Comparison of ENCODE assay signal across 10 mouse cellular contexts in the genomic region with DNA sequence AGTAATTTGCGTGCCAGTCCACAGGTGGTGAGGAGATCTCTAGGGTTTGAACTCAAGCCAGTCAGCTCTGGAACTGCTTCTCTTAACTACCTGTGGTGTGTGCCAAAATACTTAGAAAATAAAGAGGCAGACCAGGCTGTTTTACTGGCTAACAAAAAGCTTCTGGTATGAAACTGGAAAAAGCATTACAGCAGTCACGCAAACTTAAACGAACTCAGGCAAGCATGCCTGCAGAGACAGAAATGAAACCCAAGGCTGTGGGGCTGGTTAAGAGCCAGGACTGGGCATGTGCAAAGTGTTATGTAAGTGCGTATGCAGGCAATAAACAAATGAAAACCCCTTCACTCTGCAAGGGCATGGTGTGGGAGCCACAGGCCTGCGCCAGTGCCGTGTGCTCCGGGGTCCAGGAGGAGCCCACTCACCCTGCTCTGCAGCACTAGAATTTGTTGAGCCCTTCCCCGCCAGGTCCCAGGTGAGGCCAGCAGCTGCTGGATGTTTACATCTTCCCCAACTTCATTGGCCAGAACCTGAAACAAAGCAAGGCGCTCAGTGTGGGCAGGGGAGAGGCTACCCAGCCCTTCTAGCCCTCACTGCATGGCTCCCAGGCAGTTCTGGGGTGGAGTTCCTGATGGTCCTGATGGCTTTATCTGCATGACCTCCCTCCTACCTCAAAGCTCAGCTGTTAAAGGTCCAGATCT. TPM values are rescaled to one million over a fixed set of nuclear protein-coding genes. Genes with fewer than 3 reads are reported as not detected.
DNase-seq lines count a peak whose midpoint lies in the region; ATAC-seq lines count a peak whose summit lies in the region.
"Had no signal": no experiment of that assay in that cellular context is flagged by ENCODE, and none has a peak within 500 bp of the region (broad histone marks: within the 10 kb centered on the region; RNA-seq: fewer than 3 reads in every experiment).

No protein-coding gene starts in this region.

- H3K27me3 ChIP-seq in forebrain, embryonic 16.5 days (replicated peaks; ENCODE audit: control insufficient read depth, insufficient read depth, low read length) = no peaks in the 10 kb centered on the region
- H3K27me3 ChIP-seq in forebrain, embryonic 10.5 days (ENCODE audit: poor library complexity, severe bottlenecking) = no peaks in the 10 kb centered on the region
- no peaks in the 10 kb centered on the region for H3K27me3 ChIP-seq in midbrain, embryonic 10.5 days (ENCODE audit: low read depth, poor library complexity, severe bottlenecking)
- H3K27me3 ChIP-seq in midbrain, embryonic 13.5 days = no peaks in the 10 kb centered on the region
- H3K27me3 ChIP-seq in stomach, embryonic 14.5 days (ENCODE audit: control insufficient read depth, insufficient read depth, low read length) = no peaks in the 10 kb centered on the region
- no peaks in the 10 kb centered on the region for H3K27me3 ChIP-seq in intestine, embryonic 15.5 days (replicated peaks)
- H3K27me3 ChIP-seq: liver, embryonic 15.5 days had no signal

- H3K9me3 ChIP-seq in forebrain, embryonic 16.5 days (ENCODE audit: control insufficient read depth, low read length) = no peaks in the 10 kb centered on the region
- H3K9me3 ChIP-seq in forebrain, embryonic 10.5 days = no peaks in the 10 kb centered on the region
- no peaks in the 10 kb centered on the region for H3K9me3 ChIP-seq in midbrain, embryonic 10.5 days (replicated peaks)
- no peaks in the 10 kb centered on the region for H3K9me3 ChIP-seq in midbrain, embryonic 13.5 days
- H3K9me3 ChIP-seq in stomach, embryonic 14.5 days (ENCODE audit: control insufficient read depth, low read depth, low read length) = no peaks in the 10 kb centered on the region
- H3K9me3 ChIP-seq in intestine, embryonic 15.5 days = no peaks in the 10 kb centered on the region
- H3K9me3 ChIP-seq: heart, embryonic 15.5 days; liver, embryonic 15.5 days had no signal

- no peak for ATAC-seq in forebrain, embryonic 16.5 days
- no peak for ATAC-seq in midbrain, embryonic 13.5 days
- no peak; the same call in 1 of the 2 replicates for ATAC-seq in stomach, embryonic 14.5 days (ENCODE audit: insufficient number of reproducible peaks, insufficient read depth, low FRiP score, low read depth)
- no peak for ATAC-seq in intestine, embryonic 15.5 days

- peak overlapping the region; percentile 29; the same call in 1 of the 2 replicates for H3K27ac ChIP-seq in forebrain, embryonic 16.5 days (ENCODE audit: low read length)
- no peak overlapping the region for H3K27ac ChIP-seq in forebrain, embryonic 10.5 days
- H3K27ac ChIP-seq in midbrain, embryonic 10.5 days (replicated peaks) = 0 out of 2 replicates have a peak overlapping the region, but pooled peaks have one; percentile 13
- H3K27ac ChIP-seq in midbrain, embryonic 13.5 days = no peak overlapping the region
- H3K27ac ChIP-seq in stomach, embryonic 14.5 days (ENCODE audit: low read length) = peak overlapping the region; percentile 33; the same call in 1 of the 2 replicates
- H3K27ac ChIP-seq in intestine, embryonic 15.5 days = no peak overlapping the region
- H3K27ac ChIP-seq: heart, embryonic 15.5 days; liver, embryonic 15.5 days had no signal

- H3K9ac ChIP-seq in forebrain, embryonic 16.5 days (replicated peaks; ENCODE audit: low read depth, low read length) = no peak overlapping the region
- no peak overlapping the region for H3K9ac ChIP-seq in midbrain, embryonic 13.5 days (replicated peaks)
- H3K9ac ChIP-seq in stomach, embryonic 14.5 days (replicated peaks; ENCODE audit: low read depth, low read length) = no peak overlapping the region
- no peak overlapping the region for H3K9ac ChIP-seq in intestine, embryonic 15.5 days
- H3K9ac ChIP-seq: heart, embryonic 15.5 days; liver, embryonic 15.5 days had no signal

- peaks cover 27% of the 10 kb centered on the region for H3K4me1 ChIP-seq in forebrain, embryonic 16.5 days (replicated peaks; ENCODE audit: control insufficient read depth, insufficient read depth, low read length)
- no peaks in the 10 kb centered on the region for H3K4me1 ChIP-seq in forebrain, embryonic 10.5 days
- peaks cover 4% of the 10 kb centered on the region; the same call in 1 of the 2 replicates for H3K4me1 ChIP-seq in midbrain, embryonic 10.5 days
- H3K4me1 ChIP-seq in midbrain, embryonic 13.5 days (replicated peaks) = peaks cover 14% of the 10 kb centered on the region
- 0 out of 2 replicates have a peak, but pooled peaks cover 5% of the 10 kb centered on the region for H3K4me1 ChIP-seq in stomach, embryonic 14.5 days (ENCODE audit: control insufficient read depth, insufficient read depth, low read length)
- 0 out of 2 replicates have a peak, but pooled peaks cover 3% of the 10 kb centered on the region for H3K4me1 ChIP-seq in intestine, embryonic 15.5 days (replicated peaks)
- H3K4me1 ChIP-seq: liver, embryonic 15.5 days had no signal

- no peak for DNase-seq in forebrain, embryonic 10.5 days (ENCODE audit: extremely low spot score, low spot score)
- DNase-seq in midbrain, embryonic 10.5 days (ENCODE audit: low spot score) = no peak
- peak; percentile 69 for DNase-seq in gastrocnemius, postnatal 25 days
- DNase-seq in left cerebral cortex, adult 8-10 months (ENCODE audit: low spot score in 2 of 2) = no peak

- no peaks in the 10 kb centered on the region for H3K36me3 ChIP-seq in forebrain, embryonic 16.5 days (ENCODE audit: control insufficient read depth, insufficient read depth)
- H3K36me3 ChIP-seq in forebrain, embryonic 10.5 days (replicated peaks) = no peaks in the 10 kb centered on the region
- H3K36me3 ChIP-seq in midbrain, embryonic 10.5 days = no peaks in the 10 kb centered on the region
- H3K36me3 ChIP-seq in midbrain, embryonic 13.5 days = no peaks in the 10 kb centered on the region
- no peaks in the 10 kb centered on the region for H3K36me3 ChIP-seq in stomach, embryonic 14.5 days (ENCODE audit: control insufficient read depth, insufficient read depth, low read length)
- H3K36me3 ChIP-seq in intestine, embryonic 15.5 days = no peaks in the 10 kb centered on the region
- H3K36me3 ChIP-seq: heart, embryonic 15.5 days; liver, embryonic 15.5 days had no signal

- no peak overlapping the region for H3K4me2 ChIP-seq in forebrain, embryonic 16.5 days (ENCODE audit: low read length)
- H3K4me2 ChIP-seq in midbrain, embryonic 13.5 days (replicated peaks) = no peak overlapping the region
- no peak overlapping the region for H3K4me2 ChIP-seq in stomach, embryonic 14.5 days (replicated peaks; ENCODE audit: low read depth, low read length)
- H3K4me2 ChIP-seq in intestine, embryonic 15.5 days (replicated peaks) = no peak overlapping the region
- H3K4me2 ChIP-seq: heart, embryonic 15.5 days; liver, embryonic 15.5 days had no signal

- H3K4me3 ChIP-seq in forebrain, embryonic 16.5 days (replicated peaks; ENCODE audit: low read length) = no peak overlapping the region
- no peak overlapping the region for H3K4me3 ChIP-seq in forebrain, embryonic 10.5 days
- no peak overlapping the region for H3K4me3 ChIP-seq in midbrain, embryonic 10.5 days
- no peak overlapping the region for H3K4me3 ChIP-seq in midbrain, embryonic 13.5 days (replicated peaks)
- no peak overlapping the region for H3K4me3 ChIP-seq in stomach, embryonic 14.5 days (ENCODE audit: low read depth, low read length)
- H3K4me3 ChIP-seq in intestine, embryonic 15.5 days (replicated peaks) = no peak overlapping the region
- H3K4me3 ChIP-seq: heart, embryonic 15.5 days; liver, embryonic 15.5 days had no signal

- 73% methylated on average over 9 of the region's 9 CpGs for WGBS in forebrain, embryonic 16.5 days
- 83% methylated on average over 9 of the region's 9 CpGs for WGBS in forebrain, embryonic 10.5 days
- 84% methylated on average over 9 of the region's 9 CpGs for WGBS in midbrain, embryonic 10.5 days
- WGBS in midbrain, embryonic 13.5 days = 86% methylated on average over 9 of the region's 9 CpGs
- WGBS in stomach, embryonic 14.5 days = 41% methylated on average over 9 of the region's 9 CpGs
- WGBS in intestine, embryonic 15.5 days = 43% methylated on average over 9 of the region's 9 CpGs

RNA-seq across cellular contexts. Expression of a gene that starts 20.0 kb away (rescaled TPM):
- polyA plus RNA-seq in forebrain, embryonic 16.5 days (2015; fragmentation: Nextera tagmentation; extraction: Ambion mirVana) = 2.8 and 4.2 TPM in 2 replicates
- 2.6 and 2.7 TPM in 2 replicates for polyA plus RNA-seq in forebrain, embryonic 10.5 days (2016; fragmentation: Nextera tagmentation; extraction: Ambion mirVana)
- 2.4 and 2.9 TPM in 2 replicates for polyA plus RNA-seq in midbrain, embryonic 10.5 days (2016; fragmentation: Nextera tagmentation; extraction: Ambion mirVana)
- 2.8 and 5.0 TPM in 2 replicates for polyA plus RNA-seq in midbrain, embryonic 13.5 days (2015; fragmentation: Nextera tagmentation; extraction: Ambion mirVana)
- total RNA-seq in gastrocnemius, postnatal 25 days (2021) = under 1 TPM; 0.32 to 0.46 TPM
- 1.4 TPM in 2 replicates for polyA plus RNA-seq in stomach, embryonic 14.5 days (2014; fragmentation: Nextera tagmentation; extraction: Ambion mirVana)
- 1.1 and 1.3 TPM in 2 replicates for polyA plus RNA-seq in intestine, embryonic 15.5 days (2015; fragmentation: Nextera tagmentation; extraction: Ambion mirVana)
- 1 to 10 TPM; 6.1 to 7.6 (median 6.5) TPM for total RNA-seq in left cerebral cortex, adult 8-10 months (2022)
- polyA plus RNA-seq: heart, embryonic 15.5 days; liver, embryonic 15.5 days had no signal

RNA-seq across cellular contexts. Expression of a gene that starts 26.9 kb away (rescaled TPM):
- not detected in 2 replicates for polyA plus RNA-seq in forebrain, embryonic 16.5 days (2015; fragmentation: Nextera tagmentation; extraction: Ambion mirVana)
- polyA plus RNA-seq in forebrain, embryonic 10.5 days (2016; fragmentation: Nextera tagmentation; extraction: Ambion mirVana) = not detected in 2 replicates
- not detected in 2 replicates for polyA plus RNA-seq in midbrain, embryonic 10.5 days (2016; fragmentation: Nextera tagmentation; extraction: Ambion mirVana)
- polyA plus RNA-seq in midbrain, embryonic 13.5 days (2015; fragmentation: Nextera tagmentation; extraction: Ambion mirVana) = 0.24 TPM in 1 of 2 replicates, not detected in the other
- total RNA-seq in gastrocnemius, postnatal 25 days (2021) = 100 to 1,000 TPM; 193 to 201 TPM
- 0.78 and 1.1 TPM in 2 replicates for polyA plus RNA-seq in stomach, embryonic 14.5 days (2014; fragmentation: Nextera tagmentation; extraction: Ambion mirVana)
- polyA plus RNA-seq in intestine, embryonic 15.5 days (2015; fragmentation: Nextera tagmentation; extraction: Ambion mirVana) = 1.1 and 1.5 TPM in 2 replicates
- 10 to 100 TPM; 18.6 to 24.6 (median 23.2) TPM for total RNA-seq in left cerebral cortex, adult 8-10 months (2022)

RNA-seq across cellular contexts. Expression of a gene that starts 38.9 kb away (rescaled TPM):
- 109 and 116 TPM in 2 replicates for polyA plus RNA-seq in forebrain, embryonic 16.5 days (2015; fragmentation: Nextera tagmentation; extraction: Ambion mirVana)
- polyA plus RNA-seq in forebrain, embryonic 10.5 days (2016; fragmentation: Nextera tagmentation; extraction: Ambion mirVana) = 229 and 238 TPM in 2 replicates
- polyA plus RNA-seq in midbrain, embryonic 10.5 days (2016; fragmentation: Nextera tagmentation; extraction: Ambion mirVana) = 207 and 245 TPM in 2 replicates
- polyA plus RNA-seq in midbrain, embryonic 13.5 days (2015; fragmentation: Nextera tagmentation; extraction: Ambion mirVana) = 146 TPM in 2 replicates
- total RNA-seq in gastrocnemius, postnatal 25 days (2021) = 100 to 1,000 TPM; 110 to 115 TPM
- 289 and 309 TPM in 2 replicates for polyA plus RNA-seq in stomach, embryonic 14.5 days (2014; fragmentation: Nextera tagmentation; extraction: Ambion mirVana)
- polyA plus RNA-seq in intestine, embryonic 15.5 days (2015; fragmentation: Nextera tagmentation; extraction: Ambion mirVana) = 169 and 174 TPM in 2 replicates
- 100 to 1,000 TPM in 1 of 4 experiments, 10 to 100 TPM in 3; 86.5 to 102 (median 89.7) TPM for total RNA-seq in left cerebral cortex, adult 8-10 months (2022)

RNA-seq across cellular contexts. Expression of a gene that starts 41.8 kb away (rescaled TPM):
- polyA plus RNA-seq in forebrain, embryonic 16.5 days (2015; fragmentation: Nextera tagmentation; extraction: Ambion mirVana) = 0.80 and 1.1 TPM in 2 replicates
- polyA plus RNA-seq in forebrain, embryonic 10.5 days (2016; fragmentation: Nextera tagmentation; extraction: Ambion mirVana) = 0.12 TPM in 1 of 2 replicates, not detected in the other
- 0.15 and 0.16 TPM in 2 replicates for polyA plus RNA-seq in midbrain, embryonic 10.5 days (2016; fragmentation: Nextera tagmentation; extraction: Ambion mirVana)
- polyA plus RNA-seq in midbrain, embryonic 13.5 days (2015; fragmentation: Nextera tagmentation; extraction: Ambion mirVana) = 0.43 and 0.69 TPM in 2 replicates
- total RNA-seq in gastrocnemius, postnatal 25 days (2021) = 100 to 1,000 TPM; 116 to 215 TPM
- 0.17 and 0.57 TPM in 2 replicates for polyA plus RNA-seq in stomach, embryonic 14.5 days (2014; fragmentation: Nextera tagmentation; extraction: Ambion mirVana)
- polyA plus RNA-seq in intestine, embryonic 15.5 days (2015; fragmentation: Nextera tagmentation; extraction: Ambion mirVana) = 0.29 and 0.39 TPM in 2 replicates
- 10 to 100 TPM in 1 of 4 experiments, 1 to 10 TPM in 3; 7.6 to 10.9 (median 8.8) TPM for total RNA-seq in left cerebral cortex, adult 8-10 months (2022)

Comparison
In these comparisons a context has a peak if more than half of its experiments do, and no peak if none do; other contexts are left out.
1. H3K27ac ChIP-seq: peak in forebrain, embryonic 16.5 days (single experiment), midbrain, embryonic 10.5 days (single experiment) and stomach, embryonic 14.5 days (single experiment); none in forebrain, embryonic 10.5 days (single experiment), midbrain, embryonic 13.5 days (single experiment) and intestine, embryonic 15.5 days (single experiment).